Mouse (Mus musculus) cortical plate, adult 2 months (tissue): ENCODE results near the gene Atp6v0e2. TPM values are rescaled to one million over a fixed set of nuclear protein-coding genes. Genes with fewer than 3 reads are reported as not detected.

Experiments
- H3K27ac ChIP-seq: fragments of 200-500 bp; 2 replicates; pipeline ENCODE4 v1.5.1; 2012; ENCODE audit warnings: low read length, control low read depth, inconsistent platforms; ENCODE audit not compliant: insufficient read depth
- H3K4me1 ChIP-seq: fragments of 200-500 bp; 2 replicates; pipeline ENCODE4 v1.6.1; 2011; ENCODE audit warnings: low read length; ENCODE audit not compliant: control insufficient read depth, insufficient read depth
- H3K4me3 ChIP-seq: fragments of 200-500 bp; 2 replicates; pipeline ENCODE4 v1.5.1; 2011; ENCODE audit warnings: mild to moderate bottlenecking, low read length, control low read depth; ENCODE audit not compliant: insufficient read depth
- CTCF ChIP-seq: fragments of 200-500 bp; IDR thresholded peaks from 2 replicates; pipeline ENCODE4 v1.5.1; 2011; ENCODE audit warnings: mild to moderate bottlenecking, control low read depth, low read length; ENCODE audit not compliant: insufficient read depth; ENCODE audit errors: extremely low read depth
- POLR2A ChIP-seq: fragments of 200-500 bp; IDR thresholded peaks from 2 replicates; pipeline ENCODE4 v1.6.1; 2011; ENCODE audit warnings: mild to moderate bottlenecking, low read length, control low read depth; ENCODE audit not compliant: insufficient read depth; ENCODE audit errors: extremely low read depth
- polyA plus RNA-seq: library from polyadenylated mRNA; depleted of rRNA; stranded (reverse); fragments of >200 nt; gene quantifications from 2 replicates; pipeline ENCODE4 v1.2.3, GENCODE M21; 2012; rRNA removed

Atp6v0e2 gene
- polyA plus RNA-seq, result 508 and 534 TPM in 2 replicates

DNA sequence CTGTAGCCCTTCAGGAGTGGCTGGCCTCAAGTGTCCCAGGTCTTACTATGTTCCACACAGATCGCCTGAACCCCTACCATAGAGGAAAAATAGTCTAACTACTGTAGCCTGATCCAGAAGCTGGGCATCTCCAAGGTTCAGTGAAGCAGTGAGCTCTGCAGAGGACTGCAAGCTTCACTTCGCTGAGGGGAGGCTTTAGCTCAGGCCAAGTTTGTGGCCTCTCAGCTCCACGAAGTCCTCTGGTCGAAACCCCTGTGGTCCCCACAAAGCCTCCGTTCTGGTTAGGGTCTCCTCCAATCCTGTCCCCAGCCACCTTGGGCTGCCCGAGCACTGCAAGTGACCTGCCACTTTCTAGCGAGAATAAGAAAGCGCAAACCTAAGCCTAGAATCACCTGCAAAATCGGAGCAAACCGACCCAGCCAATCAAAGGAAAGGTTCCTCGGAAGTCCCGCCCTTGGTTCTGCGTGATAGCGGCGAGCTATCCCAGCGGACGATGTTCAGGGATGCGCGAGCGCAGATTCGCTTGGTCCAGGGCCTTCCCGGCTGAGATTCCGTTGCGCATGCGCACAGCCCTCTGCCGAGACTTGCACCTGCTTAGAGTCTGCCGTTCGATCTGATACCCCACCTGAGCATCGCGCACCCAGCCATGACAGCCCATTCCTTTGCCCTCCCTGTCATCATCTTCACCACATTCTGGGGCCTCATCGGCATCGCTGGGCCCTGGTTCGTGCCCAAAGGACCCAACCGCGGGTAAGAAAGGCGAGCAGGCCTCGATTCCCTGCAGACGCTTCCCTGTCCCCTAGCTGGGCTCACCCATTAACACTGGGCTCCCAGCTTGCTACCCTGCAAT is at the start of gene Atp6v0e2:
Gene Atp6v0e2, plus strand, starts transcription at position 511 of the 850 bp plus-strand sequence.
- Histone ChIP-seq H3K4me3 (peak within 1 kb of the TSS; percentile 79), H3K27ac (peak within 1 kb of the TSS; percentile 67), H3K4me1 (peaks cover 8% of the 10 kb centered on the region)
- TF ChIP-seq POLR2A (peak; percentile 87), CTCF (no peak)

GRCm38 (mm10) chr6:48487747-48488725 is 49.4 kb upstream of the Atp6v0e2 start:
- H3K4me1 ChIP-seq, result no peaks in the 10 kb centered on the region
- no peak overlapping the region for H3K27ac ChIP-seq
- no peak for TF ChIP-seq CTCF
- TF ChIP-seq POLR2A, result no peak
- H3K4me3 ChIP-seq, result no peak overlapping the region

DNA sequence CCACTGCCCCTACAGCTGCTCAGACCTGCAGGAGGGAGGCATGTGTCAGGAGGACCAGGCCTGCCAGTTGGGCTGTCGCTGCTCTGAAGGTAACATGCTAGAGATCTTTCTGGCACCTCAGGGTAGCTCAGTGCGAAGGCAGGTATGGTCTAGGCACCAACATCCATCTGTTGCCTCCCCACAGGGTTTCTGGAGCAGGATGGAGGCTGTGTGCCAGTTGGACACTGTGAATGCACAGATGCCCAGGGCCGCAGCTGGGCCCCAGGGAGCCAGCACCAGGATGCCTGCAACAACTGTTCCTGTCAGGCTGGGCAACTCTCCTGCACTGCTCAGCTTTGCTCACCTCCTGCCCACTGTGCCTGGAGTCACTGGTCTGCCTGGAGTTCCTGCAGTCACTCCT is 47.7 kb upstream of the Atp6v0e2 start:
- TF ChIP-seq POLR2A (no peak), CTCF (no peak)
- Histone ChIP-seq H3K4me3 (no peak overlapping the region), H3K4me1 (no peaks in the 10 kb centered on the region), H3K27ac (no peak overlapping the region)

DNA sequence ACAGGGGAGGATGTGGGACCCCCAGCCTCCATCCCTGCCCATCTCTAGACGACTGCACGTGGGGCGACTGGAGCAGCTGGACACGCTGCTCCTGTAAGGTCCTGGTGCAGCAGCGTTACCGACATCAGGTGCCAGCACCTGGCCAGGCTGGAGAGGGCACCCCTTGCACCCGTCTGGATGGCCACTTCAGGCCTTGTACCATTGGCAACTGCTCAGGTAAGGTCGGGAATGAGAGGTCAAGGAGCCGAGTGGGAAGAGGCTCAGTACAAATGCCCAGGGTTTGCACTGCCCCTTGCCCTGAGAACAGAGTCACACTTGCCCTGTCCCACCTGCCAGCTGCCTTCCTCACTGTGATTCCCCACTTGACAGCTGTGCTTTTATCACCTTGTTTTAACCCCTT is 46.1 kb upstream of the Atp6v0e2 start:
- H3K4me3 ChIP-seq, result no peak overlapping the region
- no peak overlapping the region for H3K27ac ChIP-seq
- no peak for TF ChIP-seq POLR2A
- TF ChIP-seq CTCF, result no peak
- H3K4me1 ChIP-seq, result no peaks in the 10 kb centered on the region

DNA sequence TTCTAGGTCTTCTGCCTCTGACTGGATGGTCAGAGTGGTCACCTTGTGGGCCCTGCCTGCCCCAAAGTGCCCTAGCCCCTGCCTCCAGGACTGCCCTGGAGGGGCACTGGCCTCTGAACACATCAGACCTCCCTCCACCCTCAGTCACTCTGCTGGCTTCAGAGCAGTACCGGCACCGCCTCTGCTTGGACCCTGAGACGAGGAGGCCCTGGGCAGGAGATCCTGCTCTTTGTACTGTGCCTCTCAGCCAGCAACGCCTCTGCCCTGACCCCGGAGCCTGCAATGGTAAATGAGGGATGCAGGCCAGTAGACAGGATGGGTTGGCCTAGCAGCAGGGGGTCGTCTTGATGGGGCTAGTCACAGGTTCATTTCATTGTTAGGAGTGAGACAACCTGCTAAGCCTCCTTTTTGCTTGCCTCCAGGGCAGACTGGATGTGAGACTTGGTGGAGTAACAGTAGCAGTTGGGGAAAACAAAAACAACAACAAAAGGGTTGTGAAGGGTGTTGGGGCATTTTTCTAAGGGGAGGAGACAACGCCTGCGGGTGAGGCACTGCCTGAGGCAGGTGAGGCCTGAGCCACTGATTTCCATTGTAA is 44.2 kb upstream of the Atp6v0e2 start:
- Histone ChIP-seq H3K4me1 (no peaks in the 10 kb centered on the region), H3K4me3 (no peak overlapping the region), H3K27ac (no peak overlapping the region)
- no peak for TF ChIP-seq POLR2A
- no peak for TF ChIP-seq CTCF

GRCm38 (mm10) chr6:48497521-48497920 is 39.9 kb upstream of the Atp6v0e2 start:
- Histone ChIP-seq H3K4me3 (no peak overlapping the region), H3K4me1 (no peaks in the 10 kb centered on the region), H3K27ac (no peak overlapping the region)
- TF ChIP-seq CTCF (no peak), POLR2A (no peak)

DNA sequence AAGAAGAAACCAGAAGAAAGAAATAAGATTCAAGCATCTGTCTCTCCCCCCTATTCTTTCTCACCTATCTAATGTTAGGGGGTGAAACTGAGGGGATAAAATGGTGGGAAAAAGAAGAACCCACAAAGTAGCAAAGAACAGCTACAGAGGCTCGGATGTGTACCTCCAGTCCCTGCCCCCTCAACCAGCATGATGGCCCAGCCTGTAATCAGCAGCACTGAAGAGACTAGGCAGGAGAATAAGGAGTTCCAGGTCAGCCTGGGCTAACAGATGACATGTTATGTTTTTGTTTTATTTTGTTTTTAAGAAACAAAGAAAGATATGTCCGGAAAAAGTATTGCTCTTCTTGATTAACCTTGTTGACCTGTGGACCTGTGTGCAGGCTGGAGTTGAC is 33.6 kb upstream of the Atp6v0e2 start:
- peak overlapping the region; percentile 59; the same call in 1 of the 2 replicates for H3K4me3 ChIP-seq
- no peak overlapping the region for H3K27ac ChIP-seq
- H3K4me1 ChIP-seq, result no peaks in the 10 kb centered on the region
- TF ChIP-seq POLR2A, result no peak
- TF ChIP-seq CTCF, result no peak

- Histone ChIP-seq H3K27ac (no peak overlapping the region), H3K4me1 (no peaks in the 10 kb centered on the region), H3K4me3 (peak overlapping the region; percentile 59)
- TF ChIP-seq POLR2A (peak; percentile 96), CTCF (no peak)
These were observed 33.1 kb upstream of the Atp6v0e2 start for GRCm38 (mm10) chr6:48504241-48504854.

DNA sequence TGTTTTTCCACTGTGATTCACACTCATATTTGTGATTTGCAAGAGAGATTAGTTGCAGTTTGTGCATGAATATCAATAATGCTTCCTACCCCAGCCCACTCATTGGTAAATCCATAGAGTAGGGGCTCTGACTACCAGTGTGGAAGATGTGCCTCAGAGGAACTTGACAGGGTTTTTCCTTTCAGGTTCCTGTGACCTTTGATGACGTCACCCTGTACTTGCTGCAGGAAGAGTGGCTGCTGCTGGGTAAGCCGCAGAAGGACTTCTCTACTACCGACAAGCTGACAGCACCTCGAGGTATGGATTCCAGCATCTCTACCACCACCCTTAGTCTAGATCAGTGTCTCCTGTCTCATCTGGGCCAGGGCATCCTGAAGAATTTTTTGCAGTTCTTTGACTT is 29.3 kb upstream of the Atp6v0e2 start:
- H3K4me1 ChIP-seq, result no peaks in the 10 kb centered on the region
- H3K27ac ChIP-seq, result no peak overlapping the region
- no peak overlapping the region for H3K4me3 ChIP-seq
- TF ChIP-seq CTCF (no peak), POLR2A (no peak)

DNA sequence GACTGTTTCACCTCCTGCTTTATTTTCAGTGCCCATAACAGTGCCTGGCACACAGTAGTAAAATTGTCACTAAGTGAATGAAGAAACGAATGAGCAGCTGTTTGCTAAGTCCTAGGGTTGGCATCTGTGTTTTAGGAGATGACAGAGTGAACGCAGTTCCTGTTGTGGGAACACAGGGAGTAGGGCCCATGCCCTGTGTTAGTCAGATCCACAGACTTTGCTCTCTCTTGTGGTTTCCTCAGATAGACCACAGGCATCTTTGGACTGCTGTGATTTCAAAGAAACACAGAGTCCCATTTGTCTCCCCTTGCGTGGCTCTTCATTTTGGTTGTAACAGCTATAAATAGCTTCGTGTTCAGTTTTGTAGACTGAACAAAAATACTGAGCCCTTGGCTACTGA is 27.0 kb upstream of the Atp6v0e2 start:
- no peaks in the 10 kb centered on the region for H3K4me1 ChIP-seq
- no peak overlapping the region for H3K4me3 ChIP-seq
- H3K27ac ChIP-seq, result no peak overlapping the region
- no peak for TF ChIP-seq POLR2A
- no peak for TF ChIP-seq CTCF
